Mouse (Mus musculus) hindbrain, embryonic 11.5 days (tissue): ENCODE measurements at regions not wholly inside any gene's neighbourhood (a gene's known extent, or its start where the extent isn't known, plus 50 kb on each side); places are given as distances from the start of the nearest gene placed in this dataset.

Experiments
- ATAC-seq: fragments of 200-750 bp; cut with Nextera tagmentation; 2 replicates; pipeline ENCODE4 v1.8.0; 2017; ENCODE audit warnings: mild to moderate bottlenecking, moderate TSS enrichment, moderate library complexity; ENCODE audit not compliant: low FRiP score
- DNase-seq: peaks from one replicate; pipeline ENCODE4 v3.0.0-alpha.2; 2015; ENCODE audit warnings: low spot score
- H3K27ac ChIP-seq: fragments of 300-500 bp; sonication (generic); 2 replicates; pipeline ENCODE4 v1.5.1; 2014; ENCODE audit warnings: mild to moderate bottlenecking, low read depth, low read length
- H3K27me3 ChIP-seq: fragments of 300-500 bp; sonication (generic); 2 replicates; pipeline ENCODE4 v1.6.1; 2014; ENCODE audit warnings: mild to moderate bottlenecking, low read length, moderate library complexity, mixed read lengths; ENCODE audit not compliant: control insufficient read depth, insufficient read depth
- H3K36me3 ChIP-seq: fragments of 300-500 bp; sonication (generic); 2 replicates; pipeline ENCODE4 v1.6.1; 2014; ENCODE audit warnings: mild to moderate bottlenecking, low read length, moderate library complexity, mixed read lengths; ENCODE audit not compliant: control insufficient read depth, insufficient read depth
- H3K4me1 ChIP-seq: fragments of 300-500 bp; sonication (generic); replicated peaks from 2 replicates; pipeline ENCODE4 v1.6.1; 2014; ENCODE audit warnings: low read length, mixed read lengths; ENCODE audit not compliant: control insufficient read depth, insufficient read depth
- H3K4me2 ChIP-seq: fragments of 300-500 bp; sonication (generic); replicated peaks from 2 replicates; pipeline ENCODE4 v1.6.1; 2014; ENCODE audit warnings: mild to moderate bottlenecking, low read depth, low read length
- H3K4me3 ChIP-seq: fragments of 300-500 bp; sonication (generic); 2 replicates; pipeline ENCODE4 v1.5.1; 2014; ENCODE audit warnings: low read depth, low read length
- H3K9ac ChIP-seq: fragments of 300-500 bp; sonication (generic); 2 replicates; pipeline ENCODE4 v1.6.1; 2014; ENCODE audit warnings: low read depth, low read length
- H3K9me3 ChIP-seq: fragments of 300-500 bp; sonication (generic); 2 replicates; pipeline ENCODE4 v1.6.1; 2016; ENCODE audit warnings: low read length; ENCODE audit not compliant: control insufficient read depth
- WGBS: fragments of 180-500 bp; shearing (Covaris S2); extraction: QIAGEN DNeasy Blood & Tissue Kit; methylation state at CpG from one replicate; pipeline ENCODE4 v1.1.7; 2014; 5-methylcytosine and 5-hydroxymethylcytosine counted together

GRCm38 (mm10) chr17:44423471-44423985 lies 235.1 kb downstream of the Clic5 start:
- Histone ChIP-seq H3K4me3 (no peak overlapping the region), H3K4me1 (no peaks in the 10 kb centered on the region), H3K9me3 (no peaks in the 10 kb centered on the region), H3K27ac (no peak overlapping the region), H3K9ac (no peak overlapping the region), H3K36me3 (no peaks in the 10 kb centered on the region), H3K4me2 (no peak overlapping the region), H3K27me3 (no peaks in the 10 kb centered on the region)
- ATAC-seq (no peak), DNase-seq (no peak)
- WGBS = 81% methylated on average over 5 of the region's 5 CpGs

- ATAC-seq (no peak), DNase-seq (no peak)
- Histone ChIP-seq H3K36me3 (no peaks in the 10 kb centered on the region), H3K4me1 (no peaks in the 10 kb centered on the region), H3K27ac (no peak overlapping the region), H3K9ac (no peak overlapping the region), H3K4me3 (no peak overlapping the region), H3K9me3 (no peaks in the 10 kb centered on the region), H3K27me3 (no peaks in the 10 kb centered on the region), H3K4me2 (no peak overlapping the region)
- WGBS = 43% methylated on average over 4 of the region's 4 CpGs
These were observed 244.3 kb downstream of the Clic5 start for GRCm38 (mm10) chr17:44432524-44433295.

- DNase-seq (no peak), ATAC-seq (no peak)
- no peak overlapping the region for H3K4me2 ChIP-seq
- no peaks in the 10 kb centered on the region for H3K9me3 ChIP-seq
- H3K27ac ChIP-seq = no peak overlapping the region
- no peak overlapping the region for H3K9ac ChIP-seq
- no peaks in the 10 kb centered on the region for H3K36me3 ChIP-seq
- H3K4me1 ChIP-seq = no peaks in the 10 kb centered on the region
- no peaks in the 10 kb centered on the region for H3K27me3 ChIP-seq
- no peak overlapping the region for H3K4me3 ChIP-seq
These were observed 244.9 kb downstream of the Clic5 start for GRCm38 (mm10) chr17:44433296-44433653.

- WGBS = 91% methylated on average over 9 of the region's 9 CpGs
- Histone ChIP-seq H3K36me3 (no peaks in the 10 kb centered on the region), H3K9ac (no peak overlapping the region), H3K4me3 (no peak overlapping the region), H3K27me3 (no peaks in the 10 kb centered on the region), H3K27ac (no peak overlapping the region), H3K4me1 (no peaks in the 10 kb centered on the region), H3K9me3 (no peaks in the 10 kb centered on the region), H3K4me2 (no peak overlapping the region)
- DNase-seq = no peak
- ATAC-seq = no peak
These were observed 248.2 kb downstream of the Clic5 start for GRCm38 (mm10) chr17:44436536-44437043.

- H3K4me2 ChIP-seq = no peak overlapping the region
- DNase-seq = no peak
- ATAC-seq = no peak
These were observed 250.1 kb downstream of the Clic5 start for GRCm38 (mm10) chr17:44438526-44438925.

GRCm38 (mm10) chr17:44443460-44443859 lies 255.1 kb downstream of the Clic5 start:
- 50% methylated on average over 11 of the region's 11 CpGs for WGBS
- ATAC-seq (no peak), DNase-seq (peak; percentile 9)
- H3K4me2 ChIP-seq = no peak overlapping the region
- H3K27me3 ChIP-seq = no peaks in the 10 kb centered on the region
- H3K9ac ChIP-seq = no peak overlapping the region
- no peaks in the 10 kb centered on the region for H3K9me3 ChIP-seq
- H3K4me1 ChIP-seq = no peaks in the 10 kb centered on the region; the same call in 1 of the 2 replicates
- H3K36me3 ChIP-seq = no peaks in the 10 kb centered on the region
- H3K4me3 ChIP-seq = no peak overlapping the region
- no peak overlapping the region for H3K27ac ChIP-seq

More at GRCm38 (mm10) chr17:44438526-44438925, 250.1 kb downstream of the Clic5 start:
- Histone ChIP-seq H3K27ac (no peak overlapping the region), H3K9me3 (no peaks in the 10 kb centered on the region), H3K27me3 (no peaks in the 10 kb centered on the region), H3K4me1 (no peaks in the 10 kb centered on the region; the same call in 1 of the 2 replicates), H3K4me3 (no peak overlapping the region), H3K36me3 (no peaks in the 10 kb centered on the region), H3K9ac (no peak overlapping the region)

- H3K4me2 ChIP-seq = no peak overlapping the region
- DNase-seq = no peak
- no peak overlapping the region for H3K4me3 ChIP-seq
- no peak overlapping the region for H3K27ac ChIP-seq
- ATAC-seq = no peak
- 90% methylated on average over 3 of the region's 3 CpGs for WGBS
- H3K4me1 ChIP-seq = no peaks in the 10 kb centered on the region; the same call in 1 of the 2 replicates
- no peaks in the 10 kb centered on the region for H3K27me3 ChIP-seq
- no peaks in the 10 kb centered on the region for H3K36me3 ChIP-seq
- H3K9me3 ChIP-seq = no peaks in the 10 kb centered on the region
- H3K9ac ChIP-seq = no peak overlapping the region
These were observed 257.0 kb downstream of the Clic5 start for GRCm38 (mm10) chr17:44445361-44445760.
